In genomic region chr6:23147221-23147620, GRCm38 (mm10) we compare ENCODE assay signal across 20 mouse cellular contexts. TPM values are rescaled to one million over a fixed set of nuclear protein-coding genes. Genes with fewer than 3 reads are reported as not detected.
A peak's percentile ranks its signal among the peaks of the same experiment; 100 is the strongest.
DNase-seq lines count a peak whose midpoint lies in the region; ATAC-seq lines count a peak whose summit lies in the region.
"Had no signal": no experiment of that assay in that cellular context is flagged by ENCODE, and none has a peak within 500 bp of the region (broad histone marks: within the 10 kb centered on the region; RNA-seq: fewer than 3 reads in every experiment).

No protein-coding gene starts in this region.

- no peak overlapping the region for H3K27ac ChIP-seq in kidney, embryonic 16.5 days (ENCODE audit: low read length)
- no peak overlapping the region for H3K27ac ChIP-seq in liver, embryonic 11.5 days (ENCODE audit: low read depth, low read length)
- no peak overlapping the region for H3K27ac ChIP-seq in liver, embryonic 15.5 days (replicated peaks)
- H3K27ac ChIP-seq in hindbrain, embryonic 16.5 days (ENCODE audit: low read depth, low read length): no peak overlapping the region
- H3K27ac ChIP-seq in hindbrain, embryonic 11.5 days (ENCODE audit: low read depth, low read length): no peak overlapping the region
- H3K27ac ChIP-seq: embryonic facial prominence, embryonic 10.5 days; forebrain, embryonic 13.5 days; gastrocnemius, adult 2 months; hindbrain, embryonic 10.5 days; hindbrain, embryonic 15.5 days had no signal

- H3K4me1 ChIP-seq in kidney, embryonic 16.5 days (ENCODE audit: insufficient read depth, low read length): no peaks in the 10 kb centered on the region
- H3K4me1 ChIP-seq in liver, embryonic 11.5 days (replicated peaks; ENCODE audit: control insufficient read depth, insufficient read depth, low read length): no peaks in the 10 kb centered on the region
- no peaks in the 10 kb centered on the region; the same call in 1 of the 2 replicates for H3K4me1 ChIP-seq in liver, embryonic 15.5 days (replicated peaks)
- H3K4me1 ChIP-seq in hindbrain, embryonic 16.5 days (ENCODE audit: control insufficient read depth, insufficient read depth, low read depth, low read length): no peaks in the 10 kb centered on the region
- no peaks in the 10 kb centered on the region for H3K4me1 ChIP-seq in hindbrain, embryonic 11.5 days (replicated peaks; ENCODE audit: control insufficient read depth, insufficient read depth, low read length)
- H3K4me1 ChIP-seq: embryonic facial prominence, embryonic 10.5 days; forebrain, embryonic 13.5 days; hindbrain, embryonic 10.5 days; hindbrain, embryonic 15.5 days had no signal

- WGBS in kidney, embryonic 16.5 days: 85% methylated on average over 2 of the region's 2 CpGs
- 70% methylated on average over 2 of the region's 2 CpGs for WGBS in liver, embryonic 11.5 days
- WGBS in liver, embryonic 15.5 days (ENCODE audit: insufficient replicate concordance): 56% methylated on average over 2 of the region's 2 CpGs
- 89% methylated on average over 2 of the region's 2 CpGs for WGBS in hindbrain, embryonic 16.5 days
- WGBS in hindbrain, embryonic 11.5 days: 79% methylated on average over 2 of the region's 2 CpGs

- ATAC-seq in kidney, embryonic 16.5 days (ENCODE audit: low FRiP score, low TSS enrichment): no peak
- peak; percentile 83 for ATAC-seq in liver, embryonic 11.5 days (replicated peaks; ENCODE audit: low FRiP score)
- ATAC-seq in liver, embryonic 15.5 days (ENCODE audit: insufficient read depth): peak; percentile 83
- no peak for ATAC-seq in hindbrain, embryonic 16.5 days
- no peak for ATAC-seq in hindbrain, embryonic 11.5 days (ENCODE audit: low FRiP score)
- ATAC-seq: forebrain, embryonic 13.5 days; forebrain, postnatal 0 days had no signal

- DNase-seq in kidney, postnatal 36 days: peak; percentile 41 to 43
- no peak for DNase-seq in liver, embryonic 11.5 days (ENCODE audit: low spot score)
- DNase-seq in embryo, embryonic 10.5 days (ENCODE audit: low spot score): no peak
- no peak for DNase-seq in hindbrain, embryonic 11.5 days (ENCODE audit: low spot score)
- DNase-seq: adrenal gland, postnatal 14 days; cerebellum, adult 18-20 months; cerebellum, adult 9-11 months; cerebellum, postnatal 36 days; forebrain, postnatal 0 days; gastrocnemius, adult 2 months; gastrocnemius, postnatal 25 days had no signal

- no peaks in the 10 kb centered on the region for H3K36me3 ChIP-seq in kidney, embryonic 16.5 days (ENCODE audit: insufficient read depth, low read length)
- H3K36me3 ChIP-seq in liver, embryonic 11.5 days (ENCODE audit: control insufficient read depth, insufficient read depth, low read length): no peaks in the 10 kb centered on the region
- H3K36me3 ChIP-seq in liver, embryonic 15.5 days (replicated peaks): no peaks in the 10 kb centered on the region
- H3K36me3 ChIP-seq in hindbrain, embryonic 16.5 days (ENCODE audit: control insufficient read depth, insufficient read depth, low read length): no peaks in the 10 kb centered on the region
- H3K36me3 ChIP-seq in hindbrain, embryonic 11.5 days (ENCODE audit: control insufficient read depth, insufficient read depth, low read length): no peaks in the 10 kb centered on the region
- H3K36me3 ChIP-seq: embryonic facial prominence, embryonic 10.5 days; G1E; heart, embryonic 12.5 days; hindbrain, embryonic 10.5 days; hindbrain, embryonic 15.5 days had no signal

- no peaks in the 10 kb centered on the region for H3K9me3 ChIP-seq in kidney, embryonic 16.5 days (ENCODE audit: low read length)
- H3K9me3 ChIP-seq in liver, embryonic 11.5 days (ENCODE audit: control insufficient read depth, low read length): no peaks in the 10 kb centered on the region
- H3K9me3 ChIP-seq in liver, embryonic 15.5 days (replicated peaks): no peaks in the 10 kb centered on the region
- no peaks in the 10 kb centered on the region for H3K9me3 ChIP-seq in hindbrain, embryonic 16.5 days (ENCODE audit: control insufficient read depth, low read length)
- no peaks in the 10 kb centered on the region for H3K9me3 ChIP-seq in hindbrain, embryonic 11.5 days (ENCODE audit: control insufficient read depth, low read length)
- H3K9me3 ChIP-seq: embryonic facial prominence, embryonic 10.5 days; forebrain, embryonic 13.5 days; G1E; heart, embryonic 12.5 days; hindbrain, embryonic 10.5 days; hindbrain, embryonic 15.5 days had no signal

- H3K4me3 ChIP-seq in kidney, embryonic 16.5 days (ENCODE audit: low read length): no peak overlapping the region
- no peak overlapping the region for H3K4me3 ChIP-seq in liver, embryonic 11.5 days (ENCODE audit: low read depth, low read length)
- no peak overlapping the region for H3K4me3 ChIP-seq in liver, embryonic 15.5 days (replicated peaks)
- no peak overlapping the region for H3K4me3 ChIP-seq in hindbrain, embryonic 16.5 days (ENCODE audit: low read length)
- H3K4me3 ChIP-seq in hindbrain, embryonic 11.5 days (ENCODE audit: low read depth, low read length): no peak overlapping the region
- H3K4me3 ChIP-seq: embryonic facial prominence, embryonic 10.5 days; forebrain, embryonic 13.5 days; gastrocnemius, adult 2 months; heart, embryonic 12.5 days; hindbrain, embryonic 10.5 days; hindbrain, embryonic 15.5 days had no signal

- no peak overlapping the region for H3K9ac ChIP-seq in kidney, embryonic 16.5 days (replicated peaks; ENCODE audit: low read length)
- H3K9ac ChIP-seq in liver, embryonic 11.5 days (ENCODE audit: low read depth, low read length): no peak overlapping the region
- no peak overlapping the region for H3K9ac ChIP-seq in liver, embryonic 15.5 days
- no peak overlapping the region for H3K9ac ChIP-seq in hindbrain, embryonic 16.5 days (ENCODE audit: low read depth, low read length)
- H3K9ac ChIP-seq in hindbrain, embryonic 11.5 days (ENCODE audit: low read depth, low read length): no peak overlapping the region
- H3K9ac ChIP-seq: forebrain, embryonic 13.5 days; forebrain, postnatal 0 days; heart, embryonic 12.5 days; hindbrain, embryonic 15.5 days had no signal

- no peak overlapping the region for H3K4me2 ChIP-seq in kidney, embryonic 16.5 days (replicated peaks; ENCODE audit: low read depth, low read length)
- H3K4me2 ChIP-seq in liver, embryonic 11.5 days: no peak overlapping the region
- no peak overlapping the region for H3K4me2 ChIP-seq in liver, embryonic 15.5 days
- H3K4me2 ChIP-seq in hindbrain, embryonic 16.5 days (ENCODE audit: low read length): no peak overlapping the region
- no peak overlapping the region for H3K4me2 ChIP-seq in hindbrain, embryonic 11.5 days (replicated peaks; ENCODE audit: low read depth, low read length)
- H3K4me2 ChIP-seq: forebrain, embryonic 13.5 days; heart, embryonic 12.5 days; hindbrain, embryonic 15.5 days had no signal

- no peaks in the 10 kb centered on the region for H3K27me3 ChIP-seq in kidney, embryonic 16.5 days (ENCODE audit: insufficient read depth, low read length)
- H3K27me3 ChIP-seq in liver, embryonic 11.5 days (replicated peaks; ENCODE audit: control insufficient read depth, insufficient read depth, low read length): no peaks in the 10 kb centered on the region
- no peaks in the 10 kb centered on the region for H3K27me3 ChIP-seq in liver, embryonic 15.5 days
- no peaks in the 10 kb centered on the region for H3K27me3 ChIP-seq in hindbrain, embryonic 16.5 days (replicated peaks; ENCODE audit: control insufficient read depth, insufficient read depth, low read length)
- H3K27me3 ChIP-seq in hindbrain, embryonic 11.5 days (ENCODE audit: control insufficient read depth, insufficient read depth, low read length): no peaks in the 10 kb centered on the region
- H3K27me3 ChIP-seq: forebrain, embryonic 13.5 days; heart, embryonic 12.5 days; hindbrain, embryonic 15.5 days had no signal

RNA-seq across cellular contexts. Expression of gene Aass, which starts 14.4 kb away (rescaled TPM):
- 1.5 and 1.7 TPM in 2 replicates for polyA plus RNA-seq in kidney, embryonic 16.5 days (2015; fragmentation: Nextera tagmentation; extraction: Ambion mirVana)
- 21.7 and 26.6 TPM in 2 replicates for polyA plus RNA-seq in liver, embryonic 11.5 days (2014; fragmentation: Nextera tagmentation; extraction: Ambion mirVana)
- polyA plus RNA-seq in liver, embryonic 15.5 days (2015; fragmentation: Nextera tagmentation; extraction: Ambion mirVana): 26.6 and 27.7 TPM in 2 replicates
- polyA plus RNA-seq in hindbrain, embryonic 16.5 days (2015; fragmentation: Nextera tagmentation; extraction: Ambion mirVana): 0.74 TPM in 2 replicates
- polyA plus RNA-seq in hindbrain, embryonic 11.5 days (2014; fragmentation: Nextera tagmentation; extraction: Ambion mirVana): 1.8 and 2.0 TPM in 2 replicates
- polyA plus RNA-seq: G1E had no signal

Comparison
In these comparisons a context has a peak if more than half of its experiments do, and no peak if none do; other contexts are left out.
1. DNase-seq: peak in kidney, postnatal 36 days (2 of 2); none in liver, embryonic 11.5 days (single experiment), embryo, embryonic 10.5 days (single experiment) and hindbrain, embryonic 11.5 days (single experiment).
2. ATAC-seq: peak in liver, embryonic 11.5 days (single experiment) and liver, embryonic 15.5 days (single experiment); none in kidney, embryonic 16.5 days (single experiment), hindbrain, embryonic 16.5 days (single experiment) and hindbrain, embryonic 11.5 days (single experiment).